Mouse (Mus musculus) lung, postnatal 25 days (tissue): ENCODE measurements around the gene Slc17a7.
A peak's percentile ranks its signal among the peaks of the same experiment; 100 is the strongest.

Experiments
- DNase-seq: peaks from one replicate; pipeline ENCODE4 v3.0.0; 2022; ENCODE audit warnings: low spot score

Slc17a7 gene

DNA sequence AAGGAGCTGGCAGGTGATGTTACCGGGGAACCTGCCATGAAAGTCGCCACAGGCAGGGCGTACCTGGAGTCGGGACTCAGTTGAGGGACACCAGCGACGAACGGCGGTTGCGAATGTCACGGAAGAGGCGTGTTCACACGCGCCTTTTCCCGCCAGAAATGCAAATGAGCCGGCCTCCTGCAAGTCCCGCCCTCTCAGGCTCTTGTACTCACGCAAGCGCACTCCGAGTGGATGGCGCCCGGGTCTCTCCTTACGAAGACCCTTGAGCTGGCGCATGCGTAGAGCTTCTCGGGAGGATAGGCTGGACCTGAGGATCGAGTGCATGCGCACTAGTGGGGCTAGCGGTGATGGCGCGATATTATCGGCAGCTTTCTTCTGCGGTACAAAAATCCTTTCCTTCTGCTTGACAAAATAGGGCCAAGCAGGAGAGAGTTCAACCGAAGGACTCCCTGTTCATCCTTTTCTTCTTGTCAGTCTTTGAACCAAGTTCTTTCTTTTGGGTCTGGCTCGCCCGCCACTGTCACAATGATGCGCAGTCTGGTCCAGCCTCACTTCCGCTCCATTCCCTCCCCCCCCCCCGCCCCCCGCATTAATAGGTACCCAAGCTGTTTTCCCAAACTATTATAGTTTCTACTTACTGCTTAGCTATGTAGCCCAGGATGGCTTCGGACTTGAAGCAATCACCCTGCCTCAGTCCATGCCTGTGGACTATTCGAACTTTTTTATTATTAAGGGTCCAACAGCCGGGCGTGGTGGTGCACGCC lies 40.8 kb downstream of the Slc17a7 start, which contains the start of gene Ccdc155:
TSS of gene Ccdc155 (minus strand) at position 513 of the 764 bp plus-strand sequence.
- peak; percentile 94 for DNase-seq

DNA sequence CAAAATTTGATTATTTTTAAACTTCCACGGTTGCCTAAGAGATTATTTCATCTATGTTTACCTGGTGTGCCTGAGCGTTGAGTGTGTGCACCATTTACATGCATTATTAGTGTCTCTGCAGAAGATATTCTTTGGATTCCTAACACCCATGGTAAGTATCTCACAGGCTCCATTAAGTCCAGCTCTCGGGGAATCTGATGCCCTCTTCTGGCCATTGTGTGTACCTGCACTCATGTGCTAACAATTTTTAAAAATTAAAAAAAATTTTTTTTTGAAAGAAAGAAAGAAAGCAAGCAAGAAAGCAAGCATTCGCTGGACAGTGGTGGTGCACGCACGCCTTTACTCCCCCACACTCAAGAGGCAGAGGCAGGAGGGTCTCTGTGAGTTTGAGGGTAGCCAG lies 44.5 kb downstream of the Slc17a7 start:
- DNase-seq: no peak

DNA sequence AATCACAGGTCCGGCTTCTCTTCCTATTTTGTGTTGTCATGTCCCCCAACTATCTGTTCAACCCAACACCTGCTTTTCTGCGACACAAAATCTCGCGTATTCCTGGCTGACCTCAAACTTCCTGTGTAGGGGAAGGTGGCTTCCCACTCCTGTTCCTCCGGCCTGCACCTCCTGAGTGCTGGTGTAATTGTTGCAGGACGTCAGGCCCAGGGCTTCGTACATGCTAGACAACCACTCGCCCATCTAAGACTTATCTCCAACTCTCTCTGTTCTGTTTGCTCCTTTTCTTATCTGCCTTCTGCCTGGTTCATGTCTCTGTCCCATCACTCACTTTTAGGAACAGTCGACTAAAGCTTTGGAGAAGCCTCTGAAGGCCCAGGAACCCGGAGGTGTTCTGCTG lies 47.3 kb downstream of the Slc17a7 start:
- DNase-seq: no peak

DNA sequence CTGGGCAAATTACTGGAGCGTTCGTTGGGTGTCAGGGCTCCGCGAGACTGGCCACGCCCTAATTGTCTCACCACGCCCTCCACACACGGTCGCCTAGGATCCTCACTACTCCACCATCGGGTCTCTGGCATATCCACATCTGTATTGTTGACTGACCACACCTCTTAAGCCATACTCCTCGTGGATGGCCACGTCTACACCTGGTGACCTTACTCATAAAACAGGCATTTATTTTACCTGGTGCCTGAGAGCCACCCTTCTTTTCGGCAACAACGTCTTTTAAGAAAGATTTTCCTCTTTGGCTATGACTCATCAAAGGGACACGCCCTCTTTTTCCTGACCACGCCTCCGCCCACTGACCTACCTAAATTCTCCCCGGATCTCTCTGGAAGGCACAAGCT lies 48.1 kb downstream of the Slc17a7 start, which contains the start of gene Dkkl1:
TSS of gene Dkkl1 (minus strand) at position 297 of the 401 bp plus-strand sequence.
- no peak for DNase-seq

DNA sequence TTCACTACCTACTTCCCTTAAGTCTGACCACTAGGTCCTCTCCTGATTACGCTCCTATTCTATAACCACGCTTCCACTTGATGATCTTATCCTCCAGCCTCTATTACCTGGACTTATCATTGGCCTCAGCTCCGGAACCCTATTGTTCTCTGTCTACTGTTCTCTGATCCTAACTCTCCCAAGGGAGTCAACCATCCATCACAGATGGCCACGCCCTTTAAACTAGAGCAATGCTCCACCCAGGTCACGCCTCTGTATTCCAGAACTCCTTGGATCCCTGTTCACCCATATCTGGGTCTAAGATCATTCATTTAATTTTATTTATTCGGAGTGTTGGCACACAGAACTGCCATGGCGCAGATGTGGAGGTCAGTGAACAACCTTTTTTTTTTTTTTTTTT lies 48.6 kb downstream of the Slc17a7 start:
- no peak for DNase-seq

DNA sequence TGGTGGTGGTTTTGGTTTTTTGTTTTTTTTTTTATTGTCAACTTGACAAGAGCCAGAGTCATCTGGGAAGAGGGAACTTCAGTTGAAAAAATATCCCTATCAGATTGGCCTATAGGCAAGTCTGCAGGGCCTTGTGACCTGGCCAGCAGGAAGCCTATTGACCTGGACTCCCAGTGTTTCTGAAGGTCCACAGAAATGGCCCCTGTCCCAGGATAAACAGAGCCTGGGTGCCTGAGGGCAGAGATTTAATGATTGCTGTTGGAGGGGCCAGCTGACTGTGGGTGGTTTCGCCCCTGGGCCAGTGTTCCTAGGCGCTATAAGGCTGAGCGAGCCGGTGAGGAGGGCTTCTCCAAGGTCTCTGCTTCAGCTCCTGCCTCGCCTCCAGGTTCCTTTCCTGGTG lies 50.0 kb downstream of the Slc17a7 start:
- no peak for DNase-seq

DNA sequence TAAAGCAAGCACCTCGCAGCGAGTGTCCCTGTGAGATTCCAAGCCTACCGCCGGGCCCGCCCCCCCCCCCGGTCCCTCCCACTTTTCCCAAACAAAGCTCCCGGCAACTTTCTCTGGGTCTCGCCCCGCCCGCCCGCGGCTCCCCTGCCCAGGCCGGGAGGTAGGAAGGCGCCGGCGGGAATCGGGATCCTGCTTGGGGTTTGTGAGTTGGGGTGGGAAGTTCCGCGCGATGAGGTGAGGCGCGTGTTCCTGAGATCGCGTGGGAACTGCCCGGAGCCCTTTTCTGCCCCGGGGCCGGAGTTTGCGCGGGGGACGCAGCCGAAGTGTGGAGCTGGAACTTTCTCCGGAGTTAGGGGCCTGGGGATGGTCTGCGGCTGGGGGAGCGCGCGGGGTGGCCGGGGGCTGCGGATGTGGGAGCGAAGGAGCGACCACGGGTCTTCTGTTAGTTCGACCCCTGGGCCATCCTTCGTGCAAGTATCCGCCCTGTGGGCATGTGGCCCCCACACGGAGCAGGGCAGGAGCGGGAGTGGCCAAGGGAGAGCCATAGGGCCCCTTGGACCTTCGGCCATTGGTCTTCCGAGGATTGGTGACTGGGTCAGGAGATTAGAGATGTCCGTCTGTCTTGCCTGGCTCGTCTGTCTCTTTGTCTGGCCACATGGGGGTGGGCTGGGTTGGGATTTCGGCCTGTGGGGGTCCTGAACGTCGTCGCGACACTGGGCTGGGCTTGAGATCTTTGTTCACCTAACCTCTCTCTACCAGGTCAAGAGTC lies 52.1 kb downstream of the Slc17a7 start, which contains the start of gene Tead2:
TSS of gene Tead2 (plus strand) at position 81 of the 769 bp plus-strand sequence.
- peak; percentile 29 for DNase-seq

DNA sequence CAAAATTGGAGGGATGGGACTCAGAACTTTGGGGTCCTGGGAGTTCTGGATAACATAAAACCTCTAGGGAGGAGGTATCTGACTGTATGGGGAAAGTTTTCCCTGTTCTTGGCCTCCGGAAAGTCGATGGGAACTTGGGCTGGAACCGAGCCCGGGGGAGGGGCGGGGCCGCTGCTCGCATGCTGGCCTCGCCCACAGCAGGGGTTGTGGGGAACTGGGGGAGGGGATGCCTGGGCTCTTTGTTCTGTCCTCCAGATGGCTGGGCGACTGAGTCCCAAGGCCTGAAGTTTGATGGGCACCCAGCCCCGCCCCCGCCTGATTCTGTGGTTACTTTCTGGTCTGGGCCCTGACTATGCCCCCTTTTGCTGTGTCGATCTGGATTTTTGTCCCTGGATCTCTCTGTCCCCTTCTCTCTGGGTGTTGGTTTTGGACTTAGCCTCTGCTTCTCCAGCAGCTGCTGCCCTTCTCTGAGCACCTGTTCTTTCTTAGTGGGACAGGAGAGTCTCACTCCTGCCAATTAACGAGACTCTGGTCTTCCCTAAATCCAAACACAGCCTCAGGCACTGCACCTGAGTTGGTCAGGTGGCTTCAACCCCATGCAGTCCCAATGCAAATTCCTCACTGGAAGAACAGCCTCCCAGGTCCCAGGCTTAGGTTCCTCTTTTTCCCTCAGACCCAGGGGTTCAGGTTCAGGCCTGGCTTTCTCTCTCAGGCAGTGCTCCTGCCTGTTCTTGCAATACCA lies 52.9 kb downstream of the Slc17a7 start:
- DNase-seq: peak; percentile 59

DNA sequence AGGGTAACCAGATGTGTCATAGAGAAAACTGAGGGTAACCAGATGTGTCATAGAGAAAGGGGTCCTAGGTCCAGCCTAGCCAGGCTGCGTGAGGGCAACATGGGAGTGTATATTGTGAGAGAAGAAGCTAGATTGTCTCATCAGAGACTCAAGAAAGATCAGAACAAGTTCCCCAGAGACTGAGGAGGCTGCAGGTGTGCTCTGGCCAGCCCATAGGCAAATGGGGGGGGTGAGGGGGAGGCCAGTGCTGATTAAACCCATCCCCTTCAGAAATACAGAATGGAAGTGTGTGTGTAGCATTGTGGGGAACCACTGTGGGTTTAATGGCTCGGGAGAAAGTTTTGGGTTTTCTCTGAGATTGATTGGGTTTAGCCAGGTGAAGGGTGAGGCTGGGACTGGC lies 57.9 kb downstream of the Slc17a7 start:
- no peak for DNase-seq

DNA sequence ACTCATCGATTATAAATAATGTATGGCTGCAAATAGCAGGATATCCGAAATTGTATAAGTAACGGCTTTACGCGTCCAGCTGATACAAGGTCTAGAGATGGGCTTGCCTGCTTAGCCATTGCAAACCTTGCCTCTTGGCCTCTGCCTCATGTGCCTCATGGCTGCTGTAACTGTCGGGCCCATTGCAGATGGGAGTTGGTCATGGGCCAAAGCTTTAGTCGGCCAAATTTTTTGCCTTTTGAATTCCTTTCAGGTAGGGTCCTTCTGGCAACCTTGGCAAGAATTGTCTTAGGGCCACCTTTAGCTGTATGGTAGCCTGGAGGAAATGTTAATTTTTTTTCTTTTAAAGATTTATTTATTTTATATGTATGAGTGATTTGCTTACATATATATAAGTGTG lies 61.1 kb downstream of the Slc17a7 start:
- no peak for DNase-seq
